Mouse (Mus musculus) C2C12 (cell line): ENCODE data around the gene Sh3glb2.

Source experiments
- CEBPB ChIP-seq: IDR thresholded peaks from one replicate; pipeline ENCODE4 v1.6.1; 2011; ENCODE audit warnings: low read depth, mild to moderate bottlenecking, control low read depth, moderate library complexity
- CTCF ChIP-seq: IDR thresholded peaks from one replicate; pipeline ENCODE4 v1.5.1; 2011; ENCODE audit not compliant: control insufficient read depth, insufficient read depth, insufficient read length
- FOSL1 ChIP-seq: IDR thresholded peaks from one replicate; pipeline ENCODE4 v1.8.0; 2011; ENCODE audit warnings: mild to moderate bottlenecking, low read length; ENCODE audit not compliant: poor library complexity, insufficient read depth, severe bottlenecking
- MAX ChIP-seq: IDR thresholded peaks from one replicate; pipeline ENCODE4 v1.6.1; 2011; ENCODE audit warnings: mild to moderate bottlenecking, control low read depth
- MYOD1 ChIP-seq: IDR thresholded peaks from one replicate; pipeline ENCODE4 v1.6.1; 2011; ENCODE audit warnings: low read depth; ENCODE audit not compliant: control insufficient read depth, insufficient read length
- MYOG ChIP-seq: IDR thresholded peaks from one replicate; pipeline ENCODE4 v1.6.1; 2011; ENCODE audit not compliant: control insufficient read depth, insufficient read length; ENCODE audit errors: extremely low read depth
- USF1 ChIP-seq: IDR thresholded peaks from one replicate; pipeline ENCODE4 v1.6.1; 2011; ENCODE audit warnings: low read depth, mild to moderate bottlenecking, control low read depth, moderate library complexity

- TF ChIP-seq CTCF = no peak
- TF ChIP-seq CEBPB = no peak
- TF ChIP-seq MYOD1 = no peak
- no peak for TF ChIP-seq USF1
- TF ChIP-seq MAX = no peak
- no peak for TF ChIP-seq FOSL1
- TF ChIP-seq MYOG = no peak
Measured at GRCm38 (mm10) chr2:30343601-30344137, 15.5 kb downstream of the Sh3glb2 start.
